Mouse (Mus musculus): ENCODE data around the gene Lyst. TPM values are rescaled to one million over a fixed set of nuclear protein-coding genes. Genes with fewer than 3 reads are reported as not detected.
"Not testable (repeated sequence)": the region's sequence is repeated elsewhere in the genome, so short reads cannot be mapped to it uniquely, and the experiment has no call there.

The Lyst gene
- 4.0 and 4.2 TPM in 2 replicates for polyA plus RNA-seq (2016; fragmentation: Nextera tagmentation; extraction: Ambion mirVana)

GRCm38 (mm10) chr13:13590048-13591011, at the start of gene Lyst:
TSS of gene Lyst (plus strand) at chr13:13590397.
- Histone ChIP-seq H3K4me1 (no peaks in the 10 kb centered on the region), H3K36me3 (no peaks in the 10 kb centered on the region), H3K4me2 (replicated peaks) (peak within 1 kb of the TSS; percentile 89), H3K27ac (no peak within 1 kb of the TSS), H3K9me3 (no peaks in the 10 kb centered on the region), H3K4me3 (peak within 1 kb of the TSS; percentile 82), H3K9ac (peak within 1 kb of the TSS; percentile 78), H3K27me3 (no peaks in the 10 kb centered on the region)
- ATAC-seq (ENCODE audit: insufficient number of reproducible peaks, insufficient read depth, low FRiP score, low TSS enrichment): peak; percentile 98
- WGBS: under 1% methylated on average over 81 of the region's 88 CpGs

GRCm38 (mm10) chr13:13543073-13543472, 47.1 kb upstream of the Lyst start:
- H3K9me3 ChIP-seq; H3K4me3 ChIP-seq; H3K9ac ChIP-seq; ATAC-seq (ENCODE audit: insufficient number of reproducible peaks, insufficient read depth, low FRiP score, low TSS enrichment); H3K27me3 ChIP-seq; H3K27ac ChIP-seq; H3K4me1 ChIP-seq; H3K4me2 ChIP-seq (replicated peaks); H3K36me3 ChIP-seq: not testable (repeated sequence)
- 94% methylated on average over 10 of the region's 10 CpGs for WGBS

- no peak overlapping the region for H3K4me2 ChIP-seq (replicated peaks)
- ATAC-seq (ENCODE audit: insufficient number of reproducible peaks, insufficient read depth, low FRiP score, low TSS enrichment): no peak
- 71% methylated on average over 3 of the region's 3 CpGs for WGBS
- H3K4me3 ChIP-seq: no peak overlapping the region
- no peaks in the 10 kb centered on the region for H3K9me3 ChIP-seq
- no peaks in the 10 kb centered on the region for H3K36me3 ChIP-seq
- no peaks in the 10 kb centered on the region for H3K4me1 ChIP-seq
- no peaks in the 10 kb centered on the region for H3K27me3 ChIP-seq
- no peak overlapping the region for H3K27ac ChIP-seq
- H3K9ac ChIP-seq: no peak overlapping the region
These were observed 43.4 kb upstream of the Lyst start for GRCm38 (mm10) chr13:13546792-13547191.

- no peaks in the 10 kb centered on the region for H3K9me3 ChIP-seq
- H3K36me3 ChIP-seq: no peaks in the 10 kb centered on the region
- H3K27me3 ChIP-seq: no peaks in the 10 kb centered on the region
- no peak for ATAC-seq (ENCODE audit: insufficient number of reproducible peaks, insufficient read depth, low FRiP score, low TSS enrichment)
- no peak overlapping the region for H3K4me2 ChIP-seq (replicated peaks)
- no peak overlapping the region for H3K9ac ChIP-seq
- 85% methylated on average over 4 of the region's 4 CpGs for WGBS
- H3K4me3 ChIP-seq: no peak overlapping the region
- no peak overlapping the region for H3K27ac ChIP-seq
- no peaks in the 10 kb centered on the region for H3K4me1 ChIP-seq
These were observed 42.3 kb upstream of the Lyst start for GRCm38 (mm10) chr13:13547889-13548288.

- Histone ChIP-seq H3K4me1 (no peaks in the 10 kb centered on the region), H3K4me2 (replicated peaks) (no peak overlapping the region), H3K4me3 (no peak overlapping the region), H3K9ac (no peak overlapping the region), H3K36me3 (no peaks in the 10 kb centered on the region), H3K27me3 (no peaks in the 10 kb centered on the region), H3K27ac (no peak overlapping the region), H3K9me3 (no peaks in the 10 kb centered on the region)
- no peak for ATAC-seq (ENCODE audit: insufficient number of reproducible peaks, insufficient read depth, low FRiP score, low TSS enrichment)
- WGBS: 89% methylated on average over 6 of the region's 6 CpGs
These were observed 41.6 kb upstream of the Lyst start for GRCm38 (mm10) chr13:13548431-13549190.

GRCm38 (mm10) chr13:13549687-13550660, 40.2 kb upstream of the Lyst start:
- Histone ChIP-seq H3K4me3 (no peak overlapping the region), H3K4me1 (no peaks in the 10 kb centered on the region), H3K4me2 (replicated peaks) (no peak overlapping the region), H3K27ac (no peak overlapping the region), H3K36me3 (no peaks in the 10 kb centered on the region), H3K27me3 (no peaks in the 10 kb centered on the region), H3K9me3 (no peaks in the 10 kb centered on the region), H3K9ac (no peak overlapping the region)
- ATAC-seq (ENCODE audit: insufficient number of reproducible peaks, insufficient read depth, low FRiP score, low TSS enrichment): no peak
- 64% methylated on average over 9 of the region's 9 CpGs for WGBS

- Histone ChIP-seq H3K36me3 (no peaks in the 10 kb centered on the region), H3K27ac (no peak overlapping the region), H3K4me3 (no peak overlapping the region), H3K27me3 (no peaks in the 10 kb centered on the region), H3K9ac (no peak overlapping the region), H3K4me1 (no peaks in the 10 kb centered on the region), H3K4me2 (replicated peaks) (no peak overlapping the region), H3K9me3 (no peaks in the 10 kb centered on the region)
- WGBS: 39% methylated on average over 3 of the region's 3 CpGs
- no peak for ATAC-seq (ENCODE audit: insufficient number of reproducible peaks, insufficient read depth, low FRiP score, low TSS enrichment)
These were observed 38.2 kb upstream of the Lyst start for GRCm38 (mm10) chr13:13552020-13552419.

- Histone ChIP-seq H3K27me3 (no peaks in the 10 kb centered on the region), H3K4me1 (no peaks in the 10 kb centered on the region), H3K4me3 (no peak overlapping the region), H3K27ac (no peak overlapping the region), H3K4me2 (replicated peaks) (no peak overlapping the region), H3K9ac (no peak overlapping the region), H3K36me3 (no peaks in the 10 kb centered on the region), H3K9me3 (no peaks in the 10 kb centered on the region)
- 70% methylated on average over 1 of the region's 1 CpGs for WGBS
- ATAC-seq (ENCODE audit: insufficient number of reproducible peaks, insufficient read depth, low FRiP score, low TSS enrichment): no peak
These were observed 36.5 kb upstream of the Lyst start for GRCm38 (mm10) chr13:13553660-13554059.

GRCm38 (mm10) chr13:13555196-13555595, 35.0 kb upstream of the Lyst start:
- Histone ChIP-seq H3K4me3 (no peak overlapping the region), H3K9ac (no peak overlapping the region), H3K27me3 (no peaks in the 10 kb centered on the region), H3K27ac (no peak overlapping the region), H3K4me2 (replicated peaks) (no peak overlapping the region), H3K4me1 (no peaks in the 10 kb centered on the region), H3K36me3 (no peaks in the 10 kb centered on the region), H3K9me3 (no peaks in the 10 kb centered on the region)
- 88% methylated on average over 3 of the region's 3 CpGs for WGBS
- ATAC-seq (ENCODE audit: insufficient number of reproducible peaks, insufficient read depth, low FRiP score, low TSS enrichment): no peak

- 84% methylated on average over 5 of the region's 5 CpGs for WGBS
- Histone ChIP-seq H3K9me3 (no peaks in the 10 kb centered on the region), H3K4me1 (no peaks in the 10 kb centered on the region), H3K36me3 (no peaks in the 10 kb centered on the region), H3K4me3 (no peak overlapping the region), H3K27me3 (no peaks in the 10 kb centered on the region), H3K27ac (no peak overlapping the region), H3K9ac (no peak overlapping the region), H3K4me2 (replicated peaks) (no peak overlapping the region)
- ATAC-seq (ENCODE audit: insufficient number of reproducible peaks, insufficient read depth, low FRiP score, low TSS enrichment): no peak
These were observed 33.0 kb upstream of the Lyst start for GRCm38 (mm10) chr13:13557001-13557743.
